Mouse (Mus musculus): ENCODE measurements around the gene Upk2.
A peak's percentile ranks its signal among the peaks of the same experiment; 100 is the strongest.
"Not testable (repeated sequence)": the region's sequence is repeated elsewhere in the genome, so short reads cannot be mapped to it uniquely, and the experiment has no call there.

Upk2 gene

DNA sequence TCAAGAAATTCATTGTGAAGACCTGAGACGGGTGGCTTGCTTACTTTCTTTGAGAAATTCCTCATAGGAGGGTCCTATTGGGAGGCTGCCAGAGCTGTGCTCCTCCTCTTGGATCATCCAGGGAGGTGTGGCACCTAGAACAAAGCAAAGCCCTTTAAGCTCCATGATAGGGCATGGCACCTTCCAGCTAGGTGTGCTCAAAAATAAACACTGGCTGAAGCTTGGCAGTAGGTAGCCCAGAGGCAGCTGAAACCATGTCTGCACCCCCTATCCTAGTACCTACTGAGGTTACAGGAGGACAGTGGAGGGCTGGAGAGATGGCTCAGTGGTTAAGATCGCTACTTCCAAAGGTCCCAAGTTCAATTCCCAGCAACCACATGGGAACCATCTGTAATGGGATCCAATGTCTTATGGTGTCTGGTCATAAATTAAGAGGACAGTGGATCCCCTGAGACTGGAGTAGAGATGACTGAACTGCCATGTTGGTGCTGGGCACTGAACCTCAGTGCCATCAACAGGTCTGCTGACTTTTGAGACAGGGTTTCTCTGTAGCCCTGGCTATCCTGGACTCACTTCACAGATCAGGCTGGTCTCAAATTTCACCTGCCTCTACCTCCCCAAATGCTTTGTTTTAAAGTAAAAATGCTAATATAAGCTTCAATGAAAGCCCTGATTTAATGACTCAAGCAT lies 44.0 kb downstream of the Upk2 start:
- DNase-seq (ENCODE audit: low spot score in 2 of 2) = no peak

DNA sequence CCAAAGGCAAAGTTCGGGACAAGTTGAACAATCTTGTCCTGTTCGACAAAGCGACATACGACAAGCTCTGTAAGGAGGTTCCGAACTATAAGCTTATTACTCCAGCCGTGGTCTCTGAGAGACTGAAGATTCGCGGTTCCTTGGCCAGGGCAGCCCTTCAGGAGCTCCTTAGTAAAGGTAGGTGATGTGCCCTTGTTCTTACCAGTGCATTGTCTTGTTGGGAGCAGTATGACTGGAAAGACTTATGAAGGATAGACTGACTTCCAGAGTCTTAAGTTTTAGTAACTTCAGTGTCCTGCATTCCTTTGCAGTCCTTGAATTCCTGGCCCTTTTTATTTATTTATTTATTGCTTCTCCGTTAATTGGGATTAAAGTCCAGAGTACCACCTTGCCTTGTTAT lies 46.1 kb downstream of the Upk2 start:
- DNase-seq (ENCODE audit: low spot score in 2 of 2) = not testable (repeated sequence)

DNA sequence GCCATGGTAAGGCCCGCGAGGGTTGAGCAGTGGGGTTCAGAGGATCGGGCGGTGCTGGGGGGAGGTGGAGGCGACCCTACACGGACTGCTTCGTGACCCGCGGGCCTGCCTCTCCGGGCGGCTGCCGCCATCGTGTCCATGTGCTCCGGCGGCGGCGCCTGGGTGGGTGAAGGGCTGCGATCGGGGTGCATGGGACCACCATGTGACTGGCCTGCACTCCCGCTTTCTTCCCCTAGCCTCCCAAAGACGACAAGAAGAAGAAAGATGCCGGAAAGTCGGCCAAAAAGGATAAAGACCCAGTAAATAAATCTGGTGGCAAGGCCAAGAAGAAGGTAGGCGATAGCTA lies 47.1 kb downstream of the Upk2 start:
- no peak for DNase-seq (ENCODE audit: low spot score in 2 of 2)

DNA sequence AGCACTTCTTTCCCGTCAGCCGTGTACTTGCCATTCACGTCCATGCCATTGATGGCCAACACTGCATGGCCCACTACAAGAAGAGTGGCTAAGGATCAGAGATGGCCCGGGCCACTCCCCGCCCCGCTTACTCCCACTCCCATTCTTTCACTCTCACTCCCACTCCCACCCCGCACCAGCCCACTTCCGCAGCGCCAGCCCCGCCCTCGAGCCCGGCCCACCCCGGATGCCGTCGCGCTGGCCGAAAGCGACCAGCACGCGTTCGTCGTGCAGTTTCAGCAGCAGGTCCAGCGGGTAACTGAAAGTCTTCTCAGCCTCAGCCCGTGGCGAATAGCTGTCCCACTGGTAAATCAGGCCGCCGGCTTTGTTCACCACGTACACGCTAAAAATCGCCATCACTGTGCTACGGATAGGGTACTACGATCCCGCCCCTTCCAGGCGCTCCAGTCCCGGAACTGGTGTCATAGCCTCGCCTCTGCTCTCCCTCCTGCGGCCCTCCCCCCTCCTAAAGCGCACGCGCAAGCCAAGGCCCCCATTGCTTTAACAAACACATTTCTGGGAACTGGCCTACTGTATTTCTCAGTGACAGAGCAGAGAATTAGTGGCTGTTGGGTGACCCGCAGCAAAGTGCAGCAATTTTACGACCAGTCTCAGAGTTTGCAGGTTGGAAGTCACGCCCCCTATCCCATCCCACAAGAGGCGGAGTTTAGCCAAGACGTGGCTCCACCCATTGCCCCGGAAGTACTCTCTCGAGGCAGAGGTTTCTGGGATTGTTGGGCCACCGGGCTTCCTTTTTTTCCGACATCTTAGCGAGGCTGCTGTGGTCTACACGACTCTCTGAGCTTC lies 47.6 kb downstream of the Upk2 start, which contains the start of the genes Rps25 and Trappc4:
Rps25 (plus strand) TSS at position 234 of the 846 bp plus-strand sequence.
Trappc4 (minus strand) TSS at position 695 of the 846 bp plus-strand sequence.
- peak; percentile 95 to 96 for DNase-seq (ENCODE audit: low spot score in 2 of 2)

DNA sequence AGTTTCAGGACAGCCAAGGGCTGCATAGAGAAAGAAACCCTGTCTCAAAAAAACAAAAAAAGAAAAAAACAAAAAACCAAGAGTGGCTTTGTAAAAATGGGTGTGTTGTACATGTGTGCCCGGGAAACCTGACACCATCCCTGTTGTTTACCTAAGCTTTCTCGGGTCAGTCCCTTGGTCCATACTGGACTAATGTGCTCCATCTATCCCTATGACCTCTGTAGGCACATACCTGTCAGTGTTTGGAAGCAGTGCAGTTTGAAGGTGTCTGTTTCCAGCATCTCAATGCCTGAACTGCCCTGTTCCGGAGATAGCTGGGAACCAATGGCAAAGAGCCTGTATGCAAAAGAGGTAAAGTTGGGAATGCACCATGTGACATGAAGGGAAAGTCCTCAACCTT lies 49.8 kb downstream of the Upk2 start:
- no peak for DNase-seq (ENCODE audit: low spot score in 2 of 2)

Data from right cerebral cortex, postnatal 10 days (tissue).